Mouse (Mus musculus) adrenal gland, postnatal 36 days (tissue): ENCODE data around the gene Prpf40a. TPM values are rescaled to one million over a fixed set of nuclear protein-coding genes. Genes with fewer than 3 reads are reported as not detected.

Experiments
- DNase-seq, 2 experiments: peaks; one replicate each; pipeline ENCODE4 v3.0.0; 2021; ENCODE audit warnings: mixed read lengths in 1 of 2
- total RNA-seq, 2 experiments: library from RNA; stranded (reverse); gene quantifications; 2 replicates each; pipeline ENCODE4 v1.2.3; 2021

Prpf40a gene
- total RNA-seq, 2 experiments from 2014 or later = 75.9 to 78.6 TPM

DNA sequence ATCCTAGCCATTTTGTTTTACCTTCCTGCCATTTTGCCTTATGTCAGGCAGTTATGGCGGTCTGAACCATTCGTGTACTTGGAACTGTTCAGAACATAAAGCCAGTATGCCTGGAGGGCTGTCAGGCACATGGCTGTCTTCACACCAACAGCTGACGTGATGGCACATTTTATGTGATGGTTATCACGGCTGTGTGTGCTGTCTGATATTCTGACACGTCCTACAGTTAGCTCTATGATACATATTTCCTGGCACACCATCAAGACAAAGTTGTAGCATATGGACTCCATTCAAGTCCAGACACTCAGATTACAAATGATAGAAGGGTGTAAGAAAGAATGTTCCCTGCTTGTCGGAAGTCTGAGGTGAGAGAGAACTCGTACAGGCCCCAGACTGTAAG, 85.0 kb downstream of the Prpf40a start:
- DNase-seq = no peak

DNA sequence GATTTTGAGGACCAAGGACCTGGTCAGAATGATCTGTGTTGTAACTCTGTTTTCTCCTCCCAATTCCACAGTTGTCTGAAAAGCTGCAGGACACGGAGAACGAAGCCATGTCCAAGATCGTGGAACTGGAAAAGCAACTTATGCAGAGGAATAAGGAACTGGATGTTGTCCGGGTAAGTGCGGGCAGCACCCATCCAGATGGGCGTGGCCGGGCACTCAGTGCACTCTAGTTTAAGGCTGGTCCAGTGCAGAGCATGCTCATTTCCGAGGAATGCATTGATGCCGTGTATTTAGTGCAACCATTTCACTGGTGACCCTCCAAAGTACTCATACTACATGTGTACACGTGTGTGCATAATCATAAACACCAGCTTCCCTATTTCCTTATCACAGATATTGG, 85.7 kb downstream of the Prpf40a start:
- DNase-seq = no peak

- peak; percentile 27 to 42 for DNase-seq
Observed at GRCm38 (mm10) chr2:53102901-53103300, 88.2 kb downstream of the Prpf40a start.

DNA sequence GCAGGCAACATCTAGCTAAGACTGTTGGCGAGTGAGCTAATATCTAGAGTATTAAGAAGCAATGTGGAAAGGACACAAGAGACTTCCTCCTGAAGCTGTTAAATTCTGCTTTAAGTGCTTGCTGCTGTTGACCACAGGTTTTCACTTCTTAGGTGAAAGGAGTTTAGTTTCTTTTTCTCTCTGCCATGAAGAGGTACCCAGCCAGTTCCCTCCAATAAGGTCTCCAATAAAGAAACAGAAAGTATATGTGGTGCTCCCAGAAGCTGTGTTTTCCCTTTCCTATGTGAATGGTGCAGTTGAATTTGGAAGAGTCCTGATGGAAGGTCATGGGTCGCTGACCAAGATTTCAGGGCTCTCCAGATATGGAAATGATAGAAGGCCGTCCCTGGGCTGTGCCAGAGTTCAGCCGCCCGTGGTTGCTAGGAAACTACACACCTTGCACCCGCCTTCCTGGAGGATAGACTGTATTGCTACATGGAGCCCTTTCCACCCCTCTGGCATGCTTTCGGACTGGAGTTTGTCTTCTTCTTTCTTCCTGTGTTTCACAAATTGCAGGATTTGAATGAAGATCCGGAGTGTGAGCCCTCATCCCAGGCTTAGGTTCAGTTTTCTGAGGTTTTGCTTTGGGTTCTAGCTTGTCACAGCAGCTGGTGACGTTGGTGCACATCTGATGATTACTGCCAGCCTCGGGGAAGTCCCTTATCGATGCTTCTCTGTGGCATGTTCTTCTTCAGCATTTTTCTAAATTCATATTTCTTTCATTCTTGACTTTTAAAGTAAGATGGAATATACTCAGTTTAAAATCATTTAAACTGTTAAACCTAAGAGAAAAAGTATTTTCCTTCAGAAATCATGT, 89.0 kb downstream of the Prpf40a start:
- peak; percentile 10 to 41 for DNase-seq

- no peak for DNase-seq
Observed at GRCm38 (mm10) chr2:53100093-53100492, 91.0 kb downstream of the Prpf40a start.

GRCm38 (mm10) chr2:53095489-53095888, 95.6 kb downstream of the Prpf40a start:
- no peak for DNase-seq

DNA sequence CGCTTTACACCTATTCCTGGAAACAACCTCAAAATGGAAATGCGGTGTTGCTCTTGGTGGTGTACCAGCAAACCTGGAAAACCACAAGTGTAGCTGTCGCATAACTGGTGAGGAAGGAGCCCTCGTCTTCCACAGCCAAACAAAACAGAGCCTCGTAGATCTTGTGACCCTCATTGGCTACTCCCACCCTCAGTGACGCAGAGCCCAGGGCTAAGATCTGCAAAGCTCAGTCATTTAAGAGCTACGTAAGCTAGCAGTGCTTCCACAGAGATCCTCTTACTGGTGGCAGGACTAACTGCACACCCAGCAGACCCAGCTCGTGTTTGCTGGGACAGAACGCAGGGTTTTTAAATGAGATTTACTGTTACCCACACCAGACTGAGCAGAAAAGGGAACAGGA, 96.1 kb downstream of the Prpf40a start:
- no peak for DNase-seq

- no peak for DNase-seq
Observed at GRCm38 (mm10) chr2:53088744-53089143, 102.3 kb downstream of the Prpf40a start.

GRCm38 (mm10) chr2:53085617-53086202, 105.4 kb downstream of the Prpf40a start:
- peak; percentile 46 to 66 for DNase-seq

Other genes starting within 250 kb of the Prpf40a start
- gene Arl6ip6, start 442 bp upstream of the Prpf40a start, total RNA-seq = 10 to 100 TPM; 22.5 to 30.9 TPM